Mouse (Mus musculus) embryonic facial prominence, embryonic 14.5 days (tissue): Measurements from ENCODE around the gene Vapa. TPM values are rescaled to one million over a fixed set of nuclear protein-coding genes. Genes with fewer than 3 reads are reported as not detected.

Experiments
- polyA plus RNA-seq: library from polyadenylated mRNA; unstranded; fragments of >200 nt; fragmentation: Nextera tagmentation; extraction: Ambion mirVana; gene quantifications from 2 replicates; pipeline ENCODE4 v1.2.1, GENCODE M21; 2014

The Vapa gene
- polyA plus RNA-seq, 1 experiment from 2014 or later: 215 TPM

Other genes with a start within 250 kb of the Vapa start
- gene Tmem232, start 72.8 kb downstream of the Vapa start, polyA plus RNA-seq: 0.31 and 1.0 TPM in 2 replicates
- gene Txndc2, start 28.6 kb upstream of the Vapa start, polyA plus RNA-seq: 0.14 TPM in 1 of 2 replicates, not detected in the other
- 57.6 and 63.5 TPM in 2 replicates for gene Rab31, start 159.2 kb upstream of the Vapa start, polyA plus RNA-seq
- gene Ppp4r1, start 169.0 kb upstream of the Vapa start, polyA plus RNA-seq: 39.5 and 43.3 TPM in 2 replicates